Mouse (Mus musculus): ENCODE data around the gene Faim2. TPM values are rescaled to one million over a fixed set of nuclear protein-coding genes. Genes with fewer than 3 reads are reported as not detected.
A peak's percentile ranks its signal among the peaks of the same experiment; 100 is the strongest.

Gene Faim2
- polyA plus RNA-seq, 1 experiment from 2014 or later: 0.59 TPM

DNA sequence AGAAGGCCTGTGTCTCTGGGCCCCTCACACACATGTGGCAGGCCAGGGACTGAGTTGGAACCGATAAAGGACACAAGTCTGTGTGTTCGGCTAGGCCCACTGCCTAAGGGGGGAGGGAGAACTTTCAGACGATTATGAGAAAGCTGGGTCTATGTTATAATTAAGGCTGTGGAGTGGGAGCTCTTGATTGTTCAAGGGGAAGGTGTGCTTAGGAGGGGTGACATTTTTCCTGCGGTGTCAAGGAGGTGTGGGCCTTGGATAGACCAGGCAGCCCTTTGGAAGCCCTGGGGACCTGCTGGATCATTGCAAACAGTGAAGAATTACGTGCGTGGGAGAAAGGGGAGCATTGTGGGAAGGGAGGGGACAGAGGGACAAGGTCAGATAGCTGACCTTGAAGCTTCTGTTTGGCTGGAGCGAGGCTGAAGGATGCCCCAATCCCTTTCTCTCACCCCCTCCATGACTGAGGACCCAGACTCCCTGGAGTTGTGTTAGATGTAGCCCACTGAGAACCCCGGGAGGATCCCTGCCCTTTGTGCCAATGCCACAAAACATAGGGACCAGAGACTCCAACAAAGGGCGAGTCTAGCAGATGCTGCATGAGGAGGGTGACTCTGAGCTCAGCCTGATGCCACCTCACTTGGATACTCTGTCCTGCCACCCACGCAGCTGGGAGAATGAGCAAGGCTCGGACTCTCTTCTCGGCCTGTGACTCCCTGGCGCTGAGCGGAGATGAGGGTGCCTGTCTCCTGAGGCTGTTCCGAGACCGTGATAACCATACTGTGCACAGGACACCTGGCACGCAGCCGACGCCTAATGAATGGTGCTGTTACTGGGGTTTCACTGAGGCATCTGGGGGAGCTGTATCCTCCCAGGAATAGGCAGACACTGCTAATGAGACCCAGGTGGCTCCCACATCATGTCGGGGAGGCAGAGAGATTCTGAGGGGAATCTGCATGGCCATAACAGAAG, 26.4 kb downstream of the Faim2 start:
- Histone ChIP-seq H3K27me3 (ENCODE audit: insufficient read depth, poor library complexity, severe bottlenecking) (peaks cover 87% of the 10 kb centered on the region), H3K4me3 (no peak overlapping the region), H3K9me3 (no peaks in the 10 kb centered on the region), H3K4me1 (peaks cover 80% of the 10 kb centered on the region), H3K27ac (peak overlapping the region; percentile 63; the same call in 1 of the 2 replicates), H3K36me3 (no peaks in the 10 kb centered on the region)
- WGBS: 69% methylated on average over 20 of the region's 20 CpGs
- DNase-seq (ENCODE audit: low spot score): no peak

DNA sequence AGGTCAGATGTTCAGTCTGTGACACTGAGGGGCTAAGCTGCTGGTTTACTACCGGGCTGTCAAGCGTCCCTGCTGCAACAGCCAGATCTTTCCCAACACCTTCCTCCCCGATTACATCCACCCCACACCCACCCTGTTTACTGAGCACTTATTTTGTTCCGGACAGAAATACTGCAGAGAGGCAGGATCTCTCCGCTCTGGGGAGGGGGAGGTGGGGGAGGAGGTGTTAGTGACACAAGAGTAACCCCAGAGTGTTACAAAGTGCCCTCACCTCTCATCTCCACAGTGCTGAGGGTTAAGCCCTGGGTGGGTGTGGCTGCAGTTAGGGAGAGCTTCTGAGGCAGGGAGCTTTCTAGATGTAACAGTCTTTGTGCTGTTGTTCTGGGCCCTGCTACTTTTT, 27.6 kb downstream of the Faim2 start:
- DNase-seq (ENCODE audit: low spot score): no peak
- Histone ChIP-seq H3K4me1 (peaks cover 68% of the 10 kb centered on the region), H3K27ac (peak overlapping the region; percentile 22; the same call in 1 of the 2 replicates), H3K27me3 (ENCODE audit: insufficient read depth, poor library complexity, severe bottlenecking) (peaks cover 87% of the 10 kb centered on the region), H3K9me3 (no peaks in the 10 kb centered on the region), H3K36me3 (no peaks in the 10 kb centered on the region), H3K4me3 (no peak overlapping the region)
- WGBS: 15% methylated on average over 5 of the region's 5 CpGs

DNA sequence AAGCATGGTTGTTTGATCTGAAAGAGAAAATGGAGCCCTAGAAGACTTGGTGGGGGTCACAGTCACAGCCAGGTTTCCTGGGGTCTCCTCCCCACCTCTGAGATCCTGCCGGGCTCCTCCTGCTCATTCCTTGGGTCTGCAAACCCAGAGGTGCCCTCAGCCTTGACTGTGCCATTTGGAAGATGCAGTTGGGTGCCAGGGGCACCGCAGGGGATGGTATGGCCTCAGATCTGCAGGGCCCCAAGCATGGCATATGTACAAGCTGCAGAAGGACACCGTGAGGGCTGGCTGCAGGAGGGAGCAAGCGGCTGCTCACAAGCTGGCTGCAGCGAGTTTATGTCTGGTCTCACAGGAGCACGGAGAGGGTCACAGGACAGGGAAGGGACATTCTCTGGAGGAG, 28.2 kb downstream of the Faim2 start:
- 28% methylated on average over 6 of the region's 6 CpGs for WGBS
- Histone ChIP-seq H3K4me1 (peaks cover 63% of the 10 kb centered on the region), H3K27me3 (ENCODE audit: insufficient read depth, poor library complexity, severe bottlenecking) (peaks cover 85% of the 10 kb centered on the region), H3K27ac (0 out of 2 replicates have a peak overlapping the region, but pooled peaks have one; percentile 22), H3K9me3 (no peaks in the 10 kb centered on the region), H3K4me3 (0 out of 2 replicates have a peak overlapping the region, but pooled peaks have one; percentile 3), H3K36me3 (no peaks in the 10 kb centered on the region)
- DNase-seq (ENCODE audit: low spot score): no peak

DNA sequence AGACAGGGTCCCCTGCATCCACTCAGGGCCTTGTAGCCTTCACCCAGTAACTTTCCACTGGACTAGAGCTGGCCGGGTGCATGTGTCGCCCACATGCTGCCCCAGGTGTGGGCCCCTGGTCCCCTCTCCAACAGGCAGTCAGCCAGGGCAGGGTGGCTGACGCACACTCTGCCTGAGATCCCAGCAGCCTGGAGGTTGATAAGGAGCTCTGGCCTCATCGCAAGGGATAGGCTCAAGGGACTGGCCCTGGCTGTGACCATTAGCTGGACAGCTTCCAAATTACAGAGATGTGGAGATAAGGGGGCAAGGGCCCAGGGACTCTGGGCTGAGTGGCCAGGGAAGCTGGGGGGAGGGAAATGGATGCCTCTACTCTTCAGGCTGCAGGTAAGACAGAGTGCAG, 29.2 kb downstream of the Faim2 start:
- Histone ChIP-seq H3K27ac (peak overlapping the region; percentile 1; the same call in 1 of the 2 replicates), H3K4me3 (no peak overlapping the region), H3K36me3 (no peaks in the 10 kb centered on the region), H3K9me3 (no peaks in the 10 kb centered on the region), H3K4me1 (peaks cover 63% of the 10 kb centered on the region), H3K27me3 (ENCODE audit: insufficient read depth, poor library complexity, severe bottlenecking) (peaks cover 85% of the 10 kb centered on the region)
- no peak for DNase-seq (ENCODE audit: low spot score)
- 22% methylated on average over 4 of the region's 4 CpGs for WGBS

DNA sequence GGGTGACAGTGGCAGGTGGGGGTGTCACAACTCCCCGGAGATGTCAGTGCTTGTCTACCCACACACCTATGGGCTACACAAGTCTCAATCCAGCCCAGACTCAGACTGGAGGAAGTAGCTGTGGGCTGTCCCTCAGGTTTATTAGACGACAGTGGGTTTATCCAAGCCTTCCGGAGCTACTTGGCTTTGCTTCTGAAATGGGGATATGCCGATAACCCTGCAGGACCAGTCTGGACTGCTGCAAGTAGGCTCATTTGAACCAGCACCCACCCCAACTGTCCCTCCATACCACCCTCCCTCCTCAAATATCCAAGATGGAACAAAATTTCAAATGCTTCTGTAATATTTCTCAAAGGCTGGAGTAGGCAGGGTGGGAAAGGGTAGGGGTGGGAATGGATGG, 29.6 kb downstream of the Faim2 start:
- 70% methylated on average over 4 of the region's 4 CpGs for WGBS
- Histone ChIP-seq H3K27ac (0 out of 2 replicates have a peak overlapping the region, but pooled peaks have one; percentile 2), H3K4me1 (peaks cover 60% of the 10 kb centered on the region), H3K4me3 (no peak overlapping the region), H3K36me3 (no peaks in the 10 kb centered on the region), H3K9me3 (no peaks in the 10 kb centered on the region), H3K27me3 (ENCODE audit: insufficient read depth, poor library complexity, severe bottlenecking) (peaks cover 85% of the 10 kb centered on the region)
- DNase-seq (ENCODE audit: low spot score): no peak

DNA sequence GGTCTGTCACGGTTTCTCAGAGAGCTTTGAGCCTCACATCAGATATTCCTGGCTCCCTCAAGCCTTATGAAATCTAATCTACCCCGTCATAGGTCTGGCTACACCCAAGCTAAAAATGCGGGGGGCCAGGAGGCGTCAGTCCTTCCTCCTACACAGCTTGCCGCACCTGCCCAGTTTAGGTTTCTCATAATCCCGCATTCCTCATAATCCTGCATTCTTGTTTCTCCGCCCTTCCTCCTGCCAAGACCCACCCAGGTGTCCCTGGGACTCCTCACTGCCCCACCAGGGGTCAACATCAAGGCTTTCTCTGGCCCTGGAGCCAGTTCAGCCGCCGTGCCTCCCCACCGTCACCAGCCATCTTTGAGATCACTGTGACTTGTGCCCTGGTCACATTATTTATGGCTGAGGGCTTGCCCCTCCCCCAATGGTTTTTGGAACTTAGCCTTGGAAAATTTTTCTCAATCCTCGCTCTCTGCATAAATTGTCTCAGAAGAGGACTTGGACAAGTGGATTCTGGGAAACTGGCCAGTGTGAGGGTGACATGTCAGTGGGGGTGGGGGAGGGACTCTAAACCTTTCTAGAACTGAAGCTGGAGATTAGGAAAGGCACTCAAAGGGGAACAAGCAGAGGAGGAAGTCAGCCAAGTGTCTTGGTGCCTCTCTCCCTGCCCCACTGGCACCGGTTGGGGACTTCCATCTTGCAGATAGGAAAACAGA, 30.3 kb downstream of the Faim2 start:
- no peaks in the 10 kb centered on the region for H3K9me3 ChIP-seq
- no peak overlapping the region for H3K4me3 ChIP-seq
- H3K36me3 ChIP-seq: no peaks in the 10 kb centered on the region
- peaks cover 55% of the 10 kb centered on the region for H3K4me1 ChIP-seq
- 51% methylated on average over 12 of the region's 12 CpGs for WGBS
- H3K27me3 ChIP-seq (ENCODE audit: insufficient read depth, poor library complexity, severe bottlenecking): peaks cover 84% of the 10 kb centered on the region
- no peak for DNase-seq (ENCODE audit: low spot score)
- H3K27ac ChIP-seq: 0 out of 2 replicates have a peak overlapping the region, but pooled peaks have one; percentile 2

DNA sequence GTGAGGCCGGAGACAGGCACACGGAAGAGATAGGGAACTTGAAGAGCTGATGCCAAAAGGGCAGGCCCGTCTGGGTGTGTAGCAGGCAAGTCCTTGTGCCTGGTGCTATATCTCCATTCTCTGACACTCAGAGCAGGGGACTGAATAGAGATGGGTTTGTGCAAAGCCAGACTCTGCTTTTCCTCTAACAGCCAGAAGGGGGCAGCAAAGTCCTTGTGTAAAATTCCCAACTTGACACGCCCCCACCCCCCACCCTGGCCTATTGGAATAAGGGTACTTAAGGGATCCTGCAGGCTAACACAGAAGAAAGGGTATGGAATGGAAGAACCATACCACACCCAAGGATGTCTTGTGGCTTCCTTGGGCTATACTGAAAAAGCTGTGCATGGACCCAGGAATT, 30.9 kb downstream of the Faim2 start:
- Histone ChIP-seq H3K36me3 (no peaks in the 10 kb centered on the region), H3K9me3 (no peaks in the 10 kb centered on the region), H3K27ac (no peak overlapping the region), H3K4me1 (peaks cover 50% of the 10 kb centered on the region), H3K27me3 (ENCODE audit: insufficient read depth, poor library complexity, severe bottlenecking) (peaks cover 82% of the 10 kb centered on the region), H3K4me3 (no peak overlapping the region)
- 9% methylated on average over 4 of the region's 4 CpGs for WGBS
- DNase-seq (ENCODE audit: low spot score): peak; percentile 78

DNA sequence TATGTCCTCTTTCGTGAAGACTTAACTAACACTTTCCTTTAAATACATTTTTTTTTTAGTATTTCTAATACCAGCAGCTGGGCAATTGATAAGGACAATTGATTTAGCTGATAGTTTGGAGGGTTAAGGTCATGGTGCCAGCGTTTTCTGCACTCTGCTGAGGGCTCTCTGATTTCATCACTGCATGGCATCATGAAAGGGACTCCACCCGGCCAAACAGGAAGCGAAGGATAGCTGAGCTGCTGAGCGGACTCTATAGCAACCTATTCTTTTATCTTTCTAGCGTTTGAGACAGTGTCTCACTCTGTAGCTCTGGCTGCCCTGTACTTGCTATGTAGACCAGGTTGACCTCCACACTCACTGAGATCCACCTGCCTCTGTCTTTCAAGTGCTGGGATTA, 43.2 kb downstream of the Faim2 start:
- Histone ChIP-seq H3K36me3 (no peaks in the 10 kb centered on the region), H3K4me3 (no peak overlapping the region), H3K27ac (no peak overlapping the region), H3K4me1 (0 out of 2 replicates have a peak, but pooled peaks cover 3% of the 10 kb centered on the region), H3K9me3 (no peaks in the 10 kb centered on the region), H3K27me3 (ENCODE audit: insufficient read depth, poor library complexity, severe bottlenecking) (peaks cover 7% of the 10 kb centered on the region; the same call in 1 of the 2 replicates)
- DNase-seq (ENCODE audit: low spot score): no peak
- 66% methylated on average over 6 of the region's 6 CpGs for WGBS

DNA sequence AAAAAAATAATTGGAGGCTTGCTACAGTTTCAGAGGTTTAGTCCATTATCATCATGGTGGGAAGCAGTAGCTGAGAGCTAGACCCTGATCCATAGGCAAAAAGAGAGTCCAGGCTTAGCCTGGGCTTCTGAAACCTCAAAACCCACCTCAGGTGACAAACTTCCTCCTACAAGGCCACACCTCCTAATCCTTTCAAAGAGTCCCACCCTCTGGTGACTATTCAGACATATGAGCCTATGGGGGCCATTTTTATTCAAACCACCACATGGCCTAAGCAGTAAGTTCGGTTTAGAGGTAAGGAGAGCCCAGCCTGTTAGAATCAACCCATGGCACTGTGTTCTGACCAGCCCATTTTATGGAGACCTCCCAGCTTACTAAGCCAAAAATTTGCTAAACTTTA, 52.2 kb downstream of the Faim2 start:
- DNase-seq (ENCODE audit: low spot score): no peak
- Histone ChIP-seq H3K27ac (no peak overlapping the region), H3K9me3 (no peaks in the 10 kb centered on the region), H3K4me3 (no peak overlapping the region), H3K4me1 (peaks cover 26% of the 10 kb centered on the region), H3K27me3 (ENCODE audit: insufficient read depth, poor library complexity, severe bottlenecking) (no peaks in the 10 kb centered on the region), H3K36me3 (peaks cover 3% of the 10 kb centered on the region)
- WGBS: 85% methylated on average over 1 of the region's 1 CpGs

DNA sequence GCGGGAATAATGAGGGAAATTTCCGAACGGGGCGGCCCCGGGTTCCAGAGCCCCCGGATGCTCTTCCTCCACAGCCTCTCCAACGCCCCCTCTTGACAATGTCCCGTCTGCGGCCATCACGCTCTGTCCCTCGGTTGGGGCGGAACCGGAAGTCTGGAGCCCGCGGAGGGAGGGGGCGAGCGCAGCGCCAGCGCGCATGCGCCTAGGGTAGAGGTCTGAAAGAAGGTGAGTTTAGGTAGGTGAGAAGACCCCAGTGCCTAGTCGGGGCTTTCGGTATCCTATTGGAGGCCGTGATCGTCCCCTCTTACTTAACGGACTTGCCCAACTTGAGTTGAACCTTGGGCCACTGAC, 53.4 kb downstream of the Faim2 start, which contains the start of gene Bcdin3d:
TSS of gene Bcdin3d (minus strand) at position 155 of the 351 bp plus-strand sequence.
- Histone ChIP-seq H3K36me3 (peaks cover 15% of the 10 kb centered on the region), H3K4me3 (peak within 1 kb of the TSS; percentile 87), H3K4me1 (peaks cover 31% of the 10 kb centered on the region), H3K9me3 (no peaks in the 10 kb centered on the region), H3K27ac (peak within 1 kb of the TSS; percentile 97), H3K27me3 (ENCODE audit: insufficient read depth, poor library complexity, severe bottlenecking) (no peaks in the 10 kb centered on the region)
- WGBS: under 1% methylated on average over 26 of the region's 26 CpGs
- peak; percentile 95 for DNase-seq (ENCODE audit: low spot score)

DNA sequence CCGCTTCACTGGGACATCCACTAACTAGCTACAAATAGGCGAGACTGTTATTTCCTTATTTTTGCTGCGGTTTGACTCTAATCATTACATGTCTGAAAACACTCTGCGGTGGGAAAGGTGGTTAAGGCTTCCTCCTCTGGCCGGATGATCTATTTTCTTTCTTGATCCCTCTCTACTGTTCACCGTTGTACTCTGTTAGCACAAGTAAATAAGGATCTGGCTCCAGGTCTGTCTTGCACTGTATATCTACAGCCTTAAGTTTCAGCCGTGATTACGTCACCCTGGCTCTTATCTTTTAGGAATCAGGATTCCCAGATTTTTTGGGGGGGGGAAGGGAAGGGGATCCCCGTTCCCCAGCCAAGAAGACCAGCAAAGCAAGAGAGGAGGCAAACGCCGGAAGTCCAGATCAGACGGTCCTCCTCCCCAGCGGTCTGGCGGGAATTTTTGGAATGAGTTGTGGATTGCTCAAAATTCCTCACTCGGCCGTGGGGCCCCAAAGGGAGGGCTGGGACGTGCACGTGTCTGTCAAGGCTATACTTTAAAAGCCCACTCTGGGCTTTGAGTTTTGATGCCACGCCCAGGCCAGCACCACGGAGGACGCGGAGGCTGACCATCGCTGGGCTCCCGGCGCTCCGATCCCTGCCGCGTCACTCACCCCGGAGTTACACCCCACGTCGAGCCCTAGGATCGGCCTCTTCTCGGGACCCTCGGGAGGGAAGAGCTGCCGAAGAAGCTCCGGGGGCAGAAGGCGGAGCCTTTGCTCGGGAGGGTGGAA, 54.0 kb downstream of the Faim2 start:
- no peaks in the 10 kb centered on the region for H3K27me3 ChIP-seq (ENCODE audit: insufficient read depth, poor library complexity, severe bottlenecking)
- H3K4me3 ChIP-seq: peak overlapping the region; percentile 87
- H3K4me1 ChIP-seq: peaks cover 31% of the 10 kb centered on the region
- H3K36me3 ChIP-seq: peaks cover 20% of the 10 kb centered on the region
- WGBS: 5% methylated on average over 38 of the region's 38 CpGs
- peak; percentile 89 for DNase-seq (ENCODE audit: low spot score)
- no peaks in the 10 kb centered on the region for H3K9me3 ChIP-seq
- peak overlapping the region; percentile 97 for H3K27ac ChIP-seq

DNA sequence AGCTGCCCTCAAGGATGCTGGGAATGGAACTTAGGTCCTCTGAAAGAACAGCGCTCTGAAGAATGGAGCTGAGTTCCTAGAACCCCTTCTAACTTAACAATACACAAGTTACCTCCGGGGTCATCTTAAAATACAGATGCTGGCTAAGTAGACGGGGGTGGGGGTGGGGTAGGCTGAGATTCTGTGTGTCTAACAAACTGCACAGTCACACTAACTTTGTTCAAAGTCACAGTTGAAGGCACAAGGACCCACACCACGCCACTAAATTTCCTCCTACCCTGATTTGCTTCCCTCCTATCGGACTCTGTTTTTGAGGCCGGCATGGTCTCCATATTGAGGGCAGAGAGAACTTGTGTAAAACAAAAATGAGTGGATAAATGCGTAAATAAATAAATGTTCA, 55.0 kb downstream of the Faim2 start:
- no peak overlapping the region for H3K27ac ChIP-seq
- peaks cover 21% of the 10 kb centered on the region for H3K36me3 ChIP-seq
- 87% methylated on average over 7 of the region's 7 CpGs for WGBS
- H3K27me3 ChIP-seq (ENCODE audit: insufficient read depth, poor library complexity, severe bottlenecking): no peaks in the 10 kb centered on the region
- no peaks in the 10 kb centered on the region for H3K9me3 ChIP-seq
- H3K4me3 ChIP-seq: 0 out of 2 replicates have a peak overlapping the region, but pooled peaks have one; percentile 87
- peaks cover 38% of the 10 kb centered on the region for H3K4me1 ChIP-seq
- DNase-seq (ENCODE audit: low spot score): no peak

Data from heart, embryonic 10.5 days (tissue).